Mouse (Mus musculus) kidney, adult 2 months (tissue): ENCODE data around the gene Toe1.

Source experiments
- CTCF ChIP-seq: fragments of 200-500 bp; conservative IDR thresholded peaks from 2 replicates; pipeline ENCODE4 v1.5.1; 2011; ENCODE audit warnings: low read depth, mild to moderate bottlenecking, control low read depth, low read length, moderate library complexity, mixed read lengths; ENCODE audit not compliant: insufficient read depth, insufficient read length
- POLR2A ChIP-seq: fragments of 200-500 bp; IDR thresholded peaks from one replicate; pipeline ENCODE4 v1.6.1; 2011; ENCODE audit warnings: low read depth, low read length, control low read depth

DNA sequence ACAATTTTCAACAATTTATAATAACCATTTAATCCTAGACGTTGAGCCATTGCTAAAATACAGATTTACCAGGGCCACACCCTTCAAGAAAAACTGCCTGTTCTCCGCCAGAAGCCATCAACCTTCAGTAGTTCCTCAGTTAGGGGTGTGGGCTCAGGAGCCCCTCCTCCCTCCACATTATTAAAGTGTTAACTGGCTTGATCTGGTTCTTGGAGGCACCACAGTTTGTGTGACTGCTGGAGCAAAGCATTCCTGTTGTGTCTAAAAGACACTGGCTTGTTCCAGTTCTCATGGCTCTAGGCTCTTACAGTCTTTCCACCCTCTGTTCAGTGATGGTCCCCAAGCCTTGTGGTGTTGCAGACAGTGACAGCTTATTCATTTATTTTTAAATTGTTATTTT lies 26.9 kb downstream of the Toe1 start:
- TF ChIP-seq CTCF (no peak), POLR2A (no peak)
